Mouse (Mus musculus) liver, adult (tissue): ENCODE results near the gene Shank2.

Source experiments
- GATA4 ChIP-seq: IDR thresholded peaks from 2 replicates; pipeline ENCODE4 v1.6.1; 2014; ENCODE audit warnings: mild to moderate bottlenecking, low read length; ENCODE audit not compliant: insufficient replicate concordance

Shank2 gene

GRCm38 (mm10) chr7:144014485-144014884 lies 12.8 kb downstream of the Shank2 start:
- no peak for TF ChIP-seq GATA4

GRCm38 (mm10) chr7:144021801-144022200 lies 20.1 kb downstream of the Shank2 start:
- no peak for TF ChIP-seq GATA4

DNA sequence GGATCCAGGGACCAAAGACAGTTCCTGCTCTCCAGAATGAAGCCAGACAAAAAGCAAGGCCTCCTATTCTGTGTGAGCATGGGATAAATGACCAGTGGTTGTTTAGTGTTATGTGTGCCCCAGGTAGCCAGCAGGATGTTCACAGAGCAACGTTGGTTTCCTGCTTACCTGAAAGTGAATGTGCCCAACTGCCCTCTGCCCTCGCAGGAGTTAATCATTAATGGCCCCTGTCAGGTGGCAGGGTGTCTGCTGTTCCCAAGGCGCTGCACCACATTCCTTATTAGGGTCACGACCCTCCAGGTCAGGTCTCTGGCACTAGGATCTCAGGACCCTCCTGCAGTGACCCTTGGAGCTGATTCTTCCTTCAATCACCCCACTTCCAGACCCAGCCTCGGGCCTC lies 21.0 kb downstream of the Shank2 start:
- no peak for TF ChIP-seq GATA4

- TF ChIP-seq GATA4: no peak
Observed at GRCm38 (mm10) chr7:144023561-144023960, 21.8 kb downstream of the Shank2 start.

DNA sequence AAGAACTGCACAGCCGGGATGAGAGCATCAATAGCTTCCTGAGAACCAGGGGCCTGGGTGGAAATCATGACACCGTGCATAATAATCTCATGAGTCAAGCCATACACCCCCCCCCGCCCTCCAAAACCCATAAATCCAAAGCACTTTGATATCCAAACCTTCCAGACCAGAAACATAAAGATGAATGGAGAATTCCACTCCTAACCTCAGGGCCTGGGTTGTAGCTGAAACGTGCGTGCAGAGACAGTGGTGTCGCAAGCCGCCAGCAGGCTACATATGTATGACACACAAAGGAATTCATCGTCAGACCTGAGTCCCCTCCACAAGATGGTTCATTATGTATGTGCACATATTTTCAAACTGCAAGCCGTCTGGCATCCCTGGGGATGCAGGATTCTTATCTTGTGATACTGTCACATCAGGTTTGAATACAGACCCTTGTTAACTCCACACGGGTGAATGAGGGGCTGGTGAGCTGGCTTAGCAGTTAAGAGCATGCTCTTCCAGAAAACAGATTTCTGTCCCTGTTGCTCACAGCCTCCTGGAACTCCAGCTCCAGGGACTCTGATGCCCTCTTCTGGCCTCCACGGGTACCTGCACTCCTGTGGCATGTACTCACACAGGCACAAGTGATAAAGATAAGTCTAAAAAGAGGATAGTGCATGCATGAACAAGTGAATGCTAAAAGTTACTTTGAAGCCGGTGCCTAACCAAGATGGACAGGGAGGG lies 24.5 kb downstream of the Shank2 start:
- no peak for TF ChIP-seq GATA4

DNA sequence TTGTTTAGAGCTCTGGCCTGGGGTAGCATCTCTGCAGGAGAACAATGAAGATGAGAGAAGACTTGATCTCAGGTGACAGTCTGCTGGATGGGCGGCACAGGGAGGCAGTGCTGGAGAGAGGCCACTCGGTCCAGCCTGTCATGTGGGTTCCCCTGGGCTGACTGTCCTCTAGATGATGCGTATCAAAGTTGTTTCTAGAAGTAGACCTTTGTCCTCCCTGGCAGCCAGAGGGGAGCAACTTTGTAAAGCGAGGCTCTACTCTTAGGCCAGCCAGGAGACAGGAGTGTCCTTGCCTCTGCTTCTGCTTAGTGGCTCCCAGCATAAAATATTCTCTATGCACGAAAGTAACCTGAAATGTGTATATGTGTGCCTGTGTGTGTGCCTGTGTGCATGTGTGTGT lies 27.5 kb downstream of the Shank2 start:
- no peak for TF ChIP-seq GATA4

- no peak for TF ChIP-seq GATA4
Observed at GRCm38 (mm10) chr7:144030796-144031195, 29.1 kb downstream of the Shank2 start.

DNA sequence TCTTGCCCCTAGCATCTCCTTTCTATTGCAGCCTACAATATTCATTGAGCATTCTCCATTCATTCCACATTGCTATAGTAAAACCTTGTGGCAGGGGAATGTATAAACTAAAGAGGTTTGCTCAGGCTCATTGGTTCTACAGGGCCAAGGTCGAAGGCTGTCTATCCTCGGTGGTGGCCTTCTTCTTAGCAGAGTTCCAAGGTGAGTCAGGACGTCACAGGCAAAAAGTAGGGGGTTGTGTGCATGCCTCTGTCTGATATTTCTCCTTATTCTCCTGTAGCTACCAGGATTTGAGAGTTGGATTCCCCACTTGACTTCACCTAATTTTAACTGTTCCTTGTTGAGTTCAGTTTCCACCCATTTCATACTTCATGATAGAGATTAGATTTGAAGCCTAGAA lies 29.9 kb downstream of the Shank2 start:
- no peak for TF ChIP-seq GATA4

DNA sequence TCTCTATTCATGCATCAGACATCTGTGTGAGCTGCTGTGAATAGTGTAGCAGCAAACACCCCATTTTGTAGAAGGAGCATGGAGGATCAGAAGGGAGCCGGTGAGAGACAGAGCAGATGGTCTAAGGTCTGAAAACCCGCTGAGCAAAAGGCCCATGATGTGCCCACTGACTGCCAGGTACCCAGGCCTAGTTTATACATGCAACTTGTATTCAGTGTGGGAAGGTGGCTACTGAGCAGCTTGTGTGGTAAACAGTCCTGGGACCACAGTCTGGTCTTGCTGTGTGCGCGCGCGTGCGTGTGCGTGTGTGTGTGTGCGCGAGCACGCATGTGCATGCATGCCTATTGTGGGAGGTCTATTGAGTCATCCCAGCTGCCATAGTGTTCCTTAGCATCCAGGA lies 35.8 kb downstream of the Shank2 start:
- TF ChIP-seq GATA4: no peak

- no peak for TF ChIP-seq GATA4
Observed at GRCm38 (mm10) chr7:144037966-144038669, 36.4 kb downstream of the Shank2 start.

GRCm38 (mm10) chr7:144038741-144039140 lies 37.0 kb downstream of the Shank2 start:
- no peak for TF ChIP-seq GATA4

GRCm38 (mm10) chr7:144040328-144040727 lies 38.6 kb downstream of the Shank2 start:
- no peak for TF ChIP-seq GATA4

- TF ChIP-seq GATA4: no peak
Observed at GRCm38 (mm10) chr7:144052076-144052475, 50.3 kb downstream of the Shank2 start.

DNA sequence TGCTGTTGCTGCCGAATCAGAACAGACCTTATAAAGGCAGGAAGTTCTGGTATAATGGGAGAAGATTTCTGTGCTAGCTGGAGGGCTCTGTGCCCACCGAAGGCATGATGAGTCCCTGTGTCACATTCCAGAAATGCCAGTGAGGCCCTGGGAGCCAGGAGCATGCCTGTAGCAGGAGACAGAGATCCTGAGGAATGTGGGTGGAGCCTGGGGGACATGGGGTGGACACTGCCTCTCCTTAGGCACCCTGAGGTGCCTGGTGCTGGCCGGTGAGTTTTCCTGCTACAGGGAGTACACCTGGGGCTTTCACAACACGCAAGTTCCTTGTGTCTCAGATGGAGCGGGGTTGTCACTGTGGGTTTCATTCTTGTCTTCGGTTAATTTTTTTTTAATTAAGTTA lies 53.5 kb downstream of the Shank2 start:
- TF ChIP-seq GATA4: no peak

- TF ChIP-seq GATA4: peak; percentile 67; the same call in 1 of the 2 replicates
Observed at GRCm38 (mm10) chr7:144055702-144056531, 54.2 kb downstream of the Shank2 start.
